Mouse (Mus musculus) brain, adult 2 months (tissue): ENCODE measurements around the gene Pmm1.
"Not testable (repeated sequence)": the region's sequence is repeated elsewhere in the genome, so short reads cannot be mapped to it uniquely, and the experiment has no call there.

Experiments
- DNase-seq: peaks from one replicate; pipeline ENCODE4 v3.0.0; 2011; ENCODE audit warnings: low read depth, low spot score

The Pmm1 gene

GRCm38 (mm10) chr15:81927741-81928140 lies 33.0 kb downstream of the Pmm1 start:
- DNase-seq, result no peak

GRCm38 (mm10) chr15:81926446-81926822 lies 34.3 kb downstream of the Pmm1 start:
- DNase-seq, result no peak

GRCm38 (mm10) chr15:81925760-81926445 lies 34.8 kb downstream of the Pmm1 start, which contains the start of gene Polr3h:
Polr3h (minus strand) TSS chr15:81926240.
- peak; percentile 99 for DNase-seq

- no peak for DNase-seq
These were observed 35.8 kb downstream of the Pmm1 start for GRCm38 (mm10) chr15:81924933-81925332.

- DNase-seq, result no peak
These were observed 39.5 kb downstream of the Pmm1 start for GRCm38 (mm10) chr15:81921255-81921654.

- DNase-seq, result peak; percentile 82
These were observed 40.0 kb downstream of the Pmm1 start for GRCm38 (mm10) chr15:81920546-81921217.

GRCm38 (mm10) chr15:81919062-81919461 lies 41.7 kb downstream of the Pmm1 start:
- DNase-seq, result peak; percentile 61

- DNase-seq, result peak; percentile 85
These were observed 42.9 kb downstream of the Pmm1 start for GRCm38 (mm10) chr15:81917621-81918463.

GRCm38 (mm10) chr15:81917201-81917600 lies 43.5 kb downstream of the Pmm1 start:
- DNase-seq, result no peak

GRCm38 (mm10) chr15:81915663-81916062 lies 45.1 kb downstream of the Pmm1 start:
- DNase-seq, result no peak

- DNase-seq, result no peak
These were observed 46.1 kb downstream of the Pmm1 start for GRCm38 (mm10) chr15:81914668-81915067.

GRCm38 (mm10) chr15:81912498-81912897 lies 48.2 kb downstream of the Pmm1 start:
- no peak for DNase-seq

- DNase-seq, result not testable (repeated sequence)
These were observed 52.0 kb downstream of the Pmm1 start for GRCm38 (mm10) chr15:81908767-81909166.

GRCm38 (mm10) chr15:81907953-81908352 lies 52.8 kb downstream of the Pmm1 start:
- DNase-seq, result no peak

GRCm38 (mm10) chr15:81904939-81905338 lies 55.8 kb downstream of the Pmm1 start:
- peak; percentile 82 for DNase-seq
